Mouse (Mus musculus): ENCODE measurements at regions not wholly inside any gene's neighbourhood (a gene's known extent, or its start where the extent isn't known, plus 50 kb on each side); places are given as distances from the start of the nearest gene placed in this dataset.

GRCm38 (mm10) chr8:44155705-44156321, 446.0 kb upstream of the Adam34 start:
- DNase-seq (ENCODE audit: low read depth, low spot score) = no peak

- no peak for DNase-seq (ENCODE audit: low read depth, low spot score)
Measured at GRCm38 (mm10) chr8:44165115-44165514, 455.3 kb upstream of the Adam34 start.

GRCm38 (mm10) chr8:44177016-44177415, 467.2 kb upstream of the Adam34 start:
- DNase-seq (ENCODE audit: low read depth, low spot score) = peak; percentile 68

GRCm38 (mm10) chr8:44202228-44202627, 492.4 kb upstream of the Adam34 start:
- DNase-seq (ENCODE audit: low read depth, low spot score) = peak; percentile 67

GRCm38 (mm10) chr8:44206391-44207170, 496.7 kb upstream of the Adam34 start:
- no peak for DNase-seq (ENCODE audit: low read depth, low spot score)

- no peak for DNase-seq (ENCODE audit: low read depth, low spot score)
Measured at GRCm38 (mm10) chr8:44222346-44222745, 512.5 kb upstream of the Adam34 start.

- DNase-seq (ENCODE audit: low read depth, low spot score) = no peak
Measured at GRCm38 (mm10) chr8:44252393-44252792, 542.5 kb upstream of the Adam34 start.

- no peak for DNase-seq (ENCODE audit: low read depth, low spot score)
Measured at GRCm38 (mm10) chr8:44257051-44257450, 547.2 kb upstream of the Adam34 start.

GRCm38 (mm10) chr8:44261039-44261438, 551.2 kb upstream of the Adam34 start:
- DNase-seq (ENCODE audit: low read depth, low spot score) = no peak

GRCm38 (mm10) chr8:44273300-44273699, 563.5 kb upstream of the Adam34 start:
- no peak for DNase-seq (ENCODE audit: low read depth, low spot score)

GRCm38 (mm10) chr8:44318216-44318615, 608.4 kb upstream of the Adam34 start:
- no peak for DNase-seq (ENCODE audit: low read depth, low spot score)

- DNase-seq (ENCODE audit: low read depth, low spot score) = peak; percentile 1
Measured at GRCm38 (mm10) chr8:44334323-44334993, 600.8 kb upstream of the Fat1 start.

GRCm38 (mm10) chr8:44343401-44343800, 591.8 kb upstream of the Fat1 start:
- no peak for DNase-seq (ENCODE audit: low read depth, low spot score)

GRCm38 (mm10) chr8:44343924-44344323, 591.3 kb upstream of the Fat1 start:
- peak; percentile 5 for DNase-seq (ENCODE audit: low read depth, low spot score)

GRCm38 (mm10) chr8:44347412-44347811, 587.8 kb upstream of the Fat1 start:
- peak; percentile 2 for DNase-seq (ENCODE audit: low read depth, low spot score)

GRCm38 (mm10) chr8:44373987-44374386, 561.3 kb upstream of the Fat1 start:
- peak; percentile 60 for DNase-seq (ENCODE audit: low read depth, low spot score)

- no peak for DNase-seq (ENCODE audit: low read depth, low spot score)
Measured at GRCm38 (mm10) chr8:44377731-44378130, 557.5 kb upstream of the Fat1 start.

- peak; percentile 76 for DNase-seq (ENCODE audit: low read depth, low spot score)
Measured at GRCm38 (mm10) chr8:44408462-44408861, 526.8 kb upstream of the Fat1 start.

- peak; percentile 56 for DNase-seq (ENCODE audit: low read depth, low spot score)
Measured at GRCm38 (mm10) chr8:44410261-44410660, 525.0 kb upstream of the Fat1 start.

GRCm38 (mm10) chr8:44418003-44418402, 517.2 kb upstream of the Fat1 start:
- DNase-seq (ENCODE audit: low read depth, low spot score) = no peak

- DNase-seq (ENCODE audit: low read depth, low spot score) = no peak
Measured at GRCm38 (mm10) chr8:44455433-44455832, 479.8 kb upstream of the Fat1 start.

GRCm38 (mm10) chr8:44456336-44456735, 478.9 kb upstream of the Fat1 start:
- no peak for DNase-seq (ENCODE audit: low read depth, low spot score)
